Mouse (Mus musculus): ENCODE data around the gene Vps33b.

Gene Vps33b

GRCm38 (mm10) chr7:80268897-80269750, at the start of gene Vps33b:
Gene Vps33b, plus strand, starts transcription at chr7:80269649.
- DNase-seq (ENCODE audit: low read depth, low spot score) = peak; percentile 83

GRCm38 (mm10) chr7:80220237-80220797, 49.1 kb upstream of the Vps33b start:
- no peak for DNase-seq (ENCODE audit: low read depth, low spot score)

- DNase-seq (ENCODE audit: low read depth, low spot score) = no peak
Measured at GRCm38 (mm10) chr7:80221179-80221750, 48.2 kb upstream of the Vps33b start.

- DNase-seq (ENCODE audit: low read depth, low spot score) = no peak
Measured at GRCm38 (mm10) chr7:80227065-80227464, 42.4 kb upstream of the Vps33b start.

GRCm38 (mm10) chr7:80230196-80230595, 39.3 kb upstream of the Vps33b start:
- DNase-seq (ENCODE audit: low read depth, low spot score) = no peak

- no peak for DNase-seq (ENCODE audit: low read depth, low spot score)
Measured at GRCm38 (mm10) chr7:80231971-80232488, 37.4 kb upstream of the Vps33b start.

GRCm38 (mm10) chr7:80232489-80233029, 36.9 kb upstream of the Vps33b start, which contains the start of the genes Cib1 and Gdpgp1:
Gene Cib1, minus strand, starts transcription at chr7:80232813.
Gene Gdpgp1, plus strand, starts transcription at chr7:80232865.
- DNase-seq (ENCODE audit: low read depth, low spot score) = peak; percentile 95

GRCm38 (mm10) chr7:80233799-80234198, 35.6 kb upstream of the Vps33b start:
- no peak for DNase-seq (ENCODE audit: low read depth, low spot score)

- DNase-seq (ENCODE audit: low read depth, low spot score) = no peak
Measured at GRCm38 (mm10) chr7:80238542-80238941, 30.9 kb upstream of the Vps33b start.

GRCm38 (mm10) chr7:80241661-80242060, 27.8 kb upstream of the Vps33b start:
- no peak for DNase-seq (ENCODE audit: low read depth, low spot score)

GRCm38 (mm10) chr7:80244851-80245250, 24.6 kb upstream of the Vps33b start:
- no peak for DNase-seq (ENCODE audit: low read depth, low spot score)

GRCm38 (mm10) chr7:80246148-80246721, 23.2 kb upstream of the Vps33b start, which contains the start of gene Ttll13:
Gene Ttll13, plus strand, starts transcription at chr7:80246376.
- DNase-seq (ENCODE audit: low read depth, low spot score) = peak; percentile 97

GRCm38 (mm10) chr7:80246859-80247258, 22.6 kb upstream of the Vps33b start:
- no peak for DNase-seq (ENCODE audit: low read depth, low spot score)

- DNase-seq (ENCODE audit: low read depth, low spot score) = no peak
Measured at GRCm38 (mm10) chr7:80252437-80252836, 17.0 kb upstream of the Vps33b start.

GRCm38 (mm10) chr7:80252886-80253285, 16.6 kb upstream of the Vps33b start:
- no peak for DNase-seq (ENCODE audit: low read depth, low spot score)

- no peak for DNase-seq (ENCODE audit: low read depth, low spot score)
Measured at GRCm38 (mm10) chr7:80255981-80256380, 13.5 kb upstream of the Vps33b start.

- no peak for DNase-seq (ENCODE audit: low read depth, low spot score)
Measured at GRCm38 (mm10) chr7:80257706-80258105, 11.7 kb upstream of the Vps33b start.

GRCm38 (mm10) chr7:80260625-80261371, 8.7 kb upstream of the Vps33b start, which contains the start of gene Ngrn:
Gene Ngrn, plus strand, starts transcription at chr7:80261215.
- peak; percentile 65 for DNase-seq (ENCODE audit: low read depth, low spot score)

- peak; percentile 3 for DNase-seq (ENCODE audit: low read depth, low spot score)
Measured at GRCm38 (mm10) chr7:80261372-80261990, 8.0 kb upstream of the Vps33b start.

GRCm38 (mm10) chr7:80264606-80265005, 4.8 kb upstream of the Vps33b start:
- no peak for DNase-seq (ENCODE audit: low read depth, low spot score)
